Mouse (Mus musculus) left cerebral cortex, adult 2 months (tissue): ENCODE results near the gene Cd37. TPM values are rescaled to one million over a fixed set of nuclear protein-coding genes. Genes with fewer than 3 reads are reported as not detected.
"Not testable (repeated sequence)": the region's sequence is repeated elsewhere in the genome, so short reads cannot be mapped to it uniquely, and the experiment has no call there.

Experiments used
- DNase-seq, 2 experiments: peaks; one replicate each; pipeline ENCODE4 v3.0.0; 2021 to 2022; ENCODE audit warnings: low spot score in 2 of 2, mixed read lengths in 1 of 2; ENCODE audit errors: extremely low spot score in 1 of 2
- H3K27ac ChIP-seq: fragments of 200-600 bp; 2 replicates; pipeline ENCODE4 v1.8.1; 2022
- H3K4me3 ChIP-seq: fragments of 200-600 bp; 2 replicates; pipeline ENCODE4 v1.8.1; 2022
- CTCF ChIP-seq: fragments of 200-600 bp; IDR thresholded peaks from 2 replicates; pipeline ENCODE4 v1.8.1; 2022; ENCODE audit warnings: antibody characterized with exemption, mild to moderate bottlenecking, moderate library complexity
- intact Hi-C: fragments of 180-260 bp; cut with DNase I; formaldehyde crosslinking; loops from one replicate; pipeline ENCODE4 v1.15.1; 2025
- long read RNA-seq, 2 experiments: library from polyadenylated mRNA; stranded (forward); transcript quantifications; one replicate each; pipeline ENCODE4 v2.0.0; 2021; ENCODE audit warnings: borderline mapping rate in 2 of 2
- total RNA-seq, 2 experiments: library from RNA; stranded (reverse); gene quantifications; 2 replicates each; pipeline ENCODE4 v1.2.3; 2021

The Cd37 gene
- total RNA-seq = 1 to 10 TPM; 4.2 to 5.4 TPM
- long read RNA-seq, experiment 1, partial matches to known transcripts = 1 of 2 reads
- long read RNA-seq, experiment 1, other reads (novel, unspliced or antisense) = 1 of 2 reads
- long read RNA-seq, experiment 2, partial matches to known transcripts = 1 of 5 reads
- long read RNA-seq, experiment 2, other reads (novel, unspliced or antisense) = 0 of 5 reads

DNA sequence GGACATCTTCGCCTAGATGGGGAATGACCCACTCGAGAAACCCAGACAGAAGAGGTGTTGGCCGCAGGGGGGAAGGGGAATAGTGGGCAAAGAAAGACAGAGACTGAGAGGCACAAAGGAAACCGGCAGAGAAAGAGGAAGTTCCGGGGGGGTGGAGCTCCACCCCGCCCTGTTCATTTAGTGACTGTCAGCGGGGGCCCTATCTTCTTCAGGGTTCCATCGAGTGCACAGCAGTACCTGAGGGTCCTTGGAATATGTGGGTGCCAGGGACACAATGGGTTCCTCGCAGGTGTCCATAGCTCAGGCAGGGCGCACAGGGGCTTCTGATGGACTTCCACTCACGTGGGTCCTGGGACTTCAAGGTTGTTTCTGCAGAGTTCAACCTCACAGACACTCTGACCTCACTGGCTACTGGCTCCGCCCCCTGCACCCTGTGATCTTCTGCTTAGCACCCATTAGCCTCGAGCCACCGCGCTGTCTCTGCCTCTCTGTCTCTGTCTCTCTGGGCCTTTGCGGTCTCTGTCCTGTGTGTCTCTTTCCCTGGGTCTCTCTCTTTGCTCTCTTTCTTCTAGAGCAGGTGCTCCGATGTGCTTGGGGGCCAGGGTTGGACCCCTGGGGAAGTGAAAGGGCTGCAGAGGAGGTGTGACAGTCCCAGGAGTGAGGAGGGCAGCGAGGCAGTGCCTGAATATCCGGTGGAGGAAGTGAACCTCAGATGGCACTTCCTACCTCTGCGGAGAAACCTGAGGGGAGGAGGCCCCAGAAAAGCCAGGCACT, at the start of gene Cd37:
Cd37 (minus strand) TSS at position 393 of the 774 bp plus-strand sequence.
- no peak within 1 kb of the TSS for H3K4me3 ChIP-seq
- no peak for TF ChIP-seq CTCF
- intact Hi-C loops = no loop called here
- H3K27ac ChIP-seq = no peak within 1 kb of the TSS
- no peak for DNase-seq

DNA sequence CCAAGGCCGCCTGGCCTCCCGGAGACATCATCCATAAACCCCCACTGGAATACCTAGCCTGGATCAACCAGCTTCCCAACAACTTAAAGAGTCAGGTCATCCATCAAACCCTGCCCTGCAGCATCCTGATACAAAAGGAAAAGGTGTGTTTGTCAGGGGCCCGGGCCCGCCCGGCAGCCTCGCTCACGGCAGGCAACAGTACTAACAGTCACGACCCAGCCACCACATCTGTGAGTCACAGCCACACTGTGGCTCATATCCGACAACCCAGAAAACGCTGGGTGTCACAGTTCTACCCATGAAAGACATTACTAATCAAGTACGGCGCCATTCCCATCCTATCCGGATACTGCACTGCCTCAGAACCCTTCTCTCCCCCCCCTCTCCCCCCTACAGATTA, 47.6 kb upstream of the Cd37 start:
- TF ChIP-seq CTCF = no peak
- intact Hi-C loops = no loop called here
- no peak for DNase-seq
- Histone ChIP-seq H3K27ac (no peak overlapping the region), H3K4me3 (no peak overlapping the region)

DNA sequence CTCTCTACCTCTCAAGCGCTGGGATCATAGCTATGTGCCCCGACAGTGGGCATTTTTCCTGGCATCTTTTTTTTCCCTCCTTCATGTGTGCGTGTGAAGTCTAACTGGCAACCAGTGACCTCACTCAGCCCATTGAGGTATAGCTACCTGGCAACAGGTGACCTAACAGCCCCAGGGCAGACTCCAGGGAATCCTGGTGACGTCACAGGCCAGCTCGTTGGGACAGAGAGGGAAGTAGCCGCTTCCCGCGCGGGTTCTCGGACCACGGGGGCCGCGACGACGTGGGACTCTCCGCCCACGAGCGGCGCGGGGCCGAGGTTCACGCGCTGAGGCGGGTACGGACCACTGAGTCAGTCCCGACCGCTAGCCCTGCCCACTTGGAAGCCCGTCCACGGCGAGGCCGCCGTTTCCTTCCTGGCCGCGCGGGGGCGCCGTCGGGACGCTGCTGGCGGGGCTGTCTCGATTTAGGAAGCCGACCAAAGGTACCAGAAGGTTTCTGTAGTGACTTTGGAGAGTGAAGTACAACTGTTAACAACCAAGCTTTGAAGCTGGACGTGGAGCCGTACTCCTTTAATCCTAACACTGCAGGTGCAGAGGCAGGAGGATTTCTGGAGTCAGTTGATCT, 38.3 kb upstream of the Cd37 start, which contains the start of gene Slc6a21:
Slc6a21 (plus strand) TSS at position 378 of the 625 bp plus-strand sequence.
- H3K27ac ChIP-seq = peak within 1 kb of the TSS; percentile 45
- TF ChIP-seq CTCF = peak; percentile 85
- DNase-seq = peak; percentile 70 to 83
- H3K4me3 ChIP-seq = peak within 1 kb of the TSS; percentile 45
- intact Hi-C loops = no loop called here

DNA sequence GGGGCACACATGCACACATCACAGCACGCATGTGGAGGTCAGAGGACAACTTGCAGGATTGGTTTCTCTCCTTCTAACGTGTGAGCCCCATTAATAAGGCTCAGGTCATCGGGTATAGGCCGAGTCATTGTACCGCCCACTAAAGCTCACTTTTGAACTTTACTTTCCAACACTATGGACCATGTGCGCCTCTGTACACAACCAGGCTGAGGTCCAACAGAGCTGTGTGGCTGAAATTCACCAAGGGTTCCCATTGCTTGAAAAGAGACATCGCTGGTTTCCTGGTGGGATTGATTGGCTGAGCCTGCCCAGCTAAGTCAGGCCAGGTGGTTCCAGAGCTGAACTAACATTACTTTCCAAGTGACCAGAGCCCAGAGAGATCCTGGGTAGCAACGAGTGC, 34.8 kb upstream of the Cd37 start:
- no peak overlapping the region for H3K27ac ChIP-seq
- TF ChIP-seq CTCF = no peak
- intact Hi-C loops = no loop called here
- no peak overlapping the region for H3K4me3 ChIP-seq
- DNase-seq = no peak

DNA sequence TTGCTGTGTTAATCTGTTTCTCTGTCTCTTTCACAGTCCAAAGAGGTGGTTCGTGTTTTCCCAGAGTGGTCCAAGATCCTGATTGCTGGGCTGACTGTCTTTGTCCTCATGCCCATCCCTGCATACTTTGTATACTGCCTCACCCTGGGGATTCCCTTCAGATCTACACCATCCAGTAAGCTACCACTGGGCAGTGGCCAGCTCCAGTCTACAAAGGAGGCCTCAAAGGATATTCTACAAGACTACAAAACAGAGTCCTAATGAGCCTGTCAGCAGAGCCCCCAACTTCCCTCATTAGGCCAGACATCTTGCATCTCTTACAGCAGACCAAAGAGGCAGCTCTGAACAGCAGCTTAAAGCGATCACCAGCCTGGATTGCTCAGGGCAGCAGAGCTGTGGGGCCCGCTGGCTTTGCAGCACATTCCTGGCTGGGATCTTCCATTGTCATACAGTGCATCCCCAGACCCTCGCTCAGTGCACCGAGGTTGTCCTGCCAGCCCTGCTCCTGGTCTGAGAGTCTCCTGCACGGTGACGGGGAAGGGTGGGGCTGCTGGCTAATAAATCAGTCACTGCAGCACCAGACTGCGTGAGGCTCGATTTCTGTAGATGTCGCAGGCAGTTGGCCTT, 34.0 kb upstream of the Cd37 start:
- no peak overlapping the region for H3K4me3 ChIP-seq
- DNase-seq = no peak
- intact Hi-C loops = no loop called here
- TF ChIP-seq CTCF = no peak
- no peak overlapping the region for H3K27ac ChIP-seq

DNA sequence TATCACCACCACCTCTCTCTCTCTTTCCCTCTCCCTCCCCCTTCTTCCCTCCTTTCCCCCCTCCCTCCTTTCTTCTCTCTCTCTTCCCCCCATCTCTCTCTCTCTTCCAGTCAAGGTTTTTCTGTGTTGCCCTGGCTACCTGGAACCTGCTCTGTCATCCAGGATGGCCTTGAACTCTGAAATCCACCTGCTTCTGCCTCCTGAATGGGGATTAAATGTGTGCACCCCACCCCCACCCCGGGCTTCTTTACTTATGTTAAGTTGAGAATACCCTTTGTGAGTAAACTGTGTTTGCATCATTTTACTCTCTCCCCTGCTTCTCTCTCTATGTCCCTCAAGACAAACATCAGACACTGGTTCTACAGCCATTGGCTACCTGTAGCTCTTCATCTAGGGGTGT, 26.6 kb upstream of the Cd37 start:
- no peak for DNase-seq
- Histone ChIP-seq H3K4me3 (no peak overlapping the region), H3K27ac (no peak overlapping the region)
- no peak for TF ChIP-seq CTCF
- intact Hi-C loops = no loop called here

DNA sequence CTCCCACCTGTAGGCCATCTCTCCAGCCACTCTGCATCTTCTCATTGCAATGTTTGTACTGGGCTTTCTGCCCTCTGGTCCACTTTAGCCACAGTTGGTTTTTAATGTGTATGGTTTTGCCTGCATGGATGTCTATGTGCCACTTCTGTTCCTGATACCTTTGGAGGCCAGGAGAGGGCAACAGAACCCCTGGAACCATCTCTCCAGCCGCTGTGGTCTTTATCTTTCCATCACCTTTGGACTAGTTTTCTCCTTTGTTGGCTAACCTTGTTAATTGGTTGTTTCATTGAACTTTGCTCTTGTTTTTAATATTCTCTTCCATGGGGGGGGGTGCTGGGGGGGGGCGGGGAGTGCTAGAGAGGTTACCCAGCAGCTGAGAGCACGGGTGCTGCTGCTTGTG, 25.4 kb upstream of the Cd37 start:
- DNase-seq = no peak
- TF ChIP-seq CTCF = no peak; the same call in 1 of the 2 replicates
- Histone ChIP-seq H3K4me3 (no peak overlapping the region), H3K27ac (no peak overlapping the region)
- intact Hi-C loops = no loop called here

DNA sequence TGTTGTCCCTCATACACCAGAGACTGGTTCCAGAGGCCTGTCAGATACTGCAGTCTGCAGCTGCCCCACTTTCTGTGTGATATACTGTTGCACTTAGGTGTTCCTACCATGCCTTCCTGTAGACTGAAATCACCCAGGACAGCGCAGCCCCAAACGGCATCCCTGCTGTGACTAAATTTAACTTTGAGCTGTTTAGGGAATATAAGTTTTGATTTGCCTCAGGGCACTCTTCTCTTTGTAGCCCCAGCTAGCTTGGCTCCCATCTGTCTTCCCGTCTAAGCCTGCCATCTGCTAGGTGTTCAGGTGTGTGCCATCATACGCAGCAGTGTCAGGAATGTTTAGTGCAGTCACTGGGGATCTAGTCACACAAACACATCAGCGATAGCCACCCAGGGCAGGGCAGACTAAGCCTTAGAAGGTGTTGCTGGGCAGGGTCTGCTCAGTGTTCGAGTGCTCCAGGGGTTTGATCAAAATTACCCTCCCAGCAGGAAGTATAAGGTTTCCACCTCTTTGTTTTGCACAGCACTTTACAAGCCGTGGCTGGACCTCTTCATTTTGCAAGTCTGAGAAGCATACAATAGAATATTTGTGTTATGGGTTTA, 24.2 kb upstream of the Cd37 start:
- DNase-seq = no peak
- TF ChIP-seq CTCF = no peak
- no peak overlapping the region for H3K4me3 ChIP-seq
- intact Hi-C loops = no loop called here
- H3K27ac ChIP-seq = 0 out of 2 replicates have a peak overlapping the region, but pooled peaks have one; percentile 51

DNA sequence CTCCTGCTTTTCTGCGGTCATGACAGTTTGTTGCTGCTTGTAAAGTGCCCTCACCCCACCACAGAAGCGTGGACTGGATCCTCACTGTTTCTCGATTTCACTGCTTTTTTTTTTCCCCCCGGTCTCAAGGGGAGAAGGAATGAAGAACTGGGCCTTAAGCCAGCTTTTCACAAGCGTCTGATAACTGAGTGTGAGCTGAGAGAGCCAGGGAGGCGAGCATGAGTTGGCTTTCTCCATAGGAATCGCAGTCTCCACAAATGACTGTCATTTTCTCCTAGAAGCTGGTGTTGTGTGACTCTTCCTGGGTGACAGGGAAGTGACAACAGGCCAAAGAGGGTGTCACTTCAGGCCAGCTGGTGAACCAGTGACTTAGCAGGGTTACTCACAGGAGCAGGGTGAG, 23.4 kb upstream of the Cd37 start:
- intact Hi-C loops = no loop called here
- peak overlapping the region; percentile 51; the same call in 1 of the 2 replicates for H3K27ac ChIP-seq
- TF ChIP-seq CTCF = no peak
- DNase-seq = no peak
- no peak overlapping the region for H3K4me3 ChIP-seq

DNA sequence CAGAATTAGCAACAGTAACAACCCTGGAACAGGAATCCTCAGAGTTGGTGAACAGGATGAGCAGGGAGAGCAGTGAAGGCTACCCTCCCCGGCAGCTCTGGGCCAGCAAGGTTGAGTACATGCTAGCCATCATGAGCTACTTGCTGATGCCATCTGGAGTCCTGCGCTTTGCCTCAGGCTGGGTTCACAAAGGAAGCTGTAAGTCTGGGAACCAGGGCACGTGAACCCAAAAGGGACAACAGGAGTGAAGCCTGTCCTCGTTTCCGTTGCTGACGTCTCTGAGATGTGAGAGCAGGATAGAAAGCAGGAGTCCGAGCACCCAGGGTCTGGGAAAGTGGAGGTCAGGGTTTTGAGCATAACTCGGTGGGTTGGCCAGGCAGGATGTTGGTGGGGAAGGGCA, 20.4 kb upstream of the Cd37 start:
- intact Hi-C loops = no loop called here
- DNase-seq = no peak
- Histone ChIP-seq H3K27ac (no peak overlapping the region), H3K4me3 (no peak overlapping the region)
- no peak for TF ChIP-seq CTCF

DNA sequence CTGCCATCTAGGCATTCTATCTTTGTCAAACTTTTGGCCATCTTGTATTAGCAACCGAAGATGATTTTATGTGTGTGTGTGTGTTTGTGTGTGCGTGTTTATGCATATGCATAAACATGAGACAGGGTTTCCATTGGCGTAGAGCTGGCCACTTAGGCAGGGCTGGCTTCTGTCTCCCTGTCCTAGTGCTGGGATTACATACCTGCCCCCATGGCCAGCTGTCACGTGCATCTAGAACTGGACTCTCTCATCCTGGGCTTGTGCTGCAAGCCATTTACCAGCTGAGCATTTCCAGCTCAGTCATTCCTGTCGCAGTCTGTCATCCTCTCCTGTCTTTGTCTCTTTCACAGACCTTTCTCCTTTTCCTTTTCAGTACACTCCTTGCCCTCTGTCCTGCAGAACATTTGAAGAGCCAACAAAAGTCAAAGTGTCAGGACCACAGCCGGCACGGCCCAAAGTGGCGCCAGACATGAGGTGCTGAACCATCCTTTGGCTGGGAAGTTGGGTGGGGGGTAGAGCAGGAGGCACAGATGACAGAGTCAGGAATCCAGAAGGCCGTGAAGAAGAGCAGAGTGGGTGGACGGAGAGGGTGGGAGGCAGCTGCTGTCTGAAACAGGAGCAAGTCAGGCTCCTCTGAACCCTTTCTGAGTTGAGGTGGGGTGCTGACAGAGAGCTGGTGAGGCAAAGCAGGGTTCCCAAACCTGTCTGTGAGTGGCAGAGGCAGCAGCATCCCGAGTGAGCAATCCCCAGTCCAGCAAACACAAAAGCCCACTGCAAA, 18.3 kb upstream of the Cd37 start:
- intact Hi-C loops = loop anchor here (2.0 kb wide), 1 partner anchor 88 kb away; no protein-coding TSS in a partner anchor
- Histone ChIP-seq H3K27ac (peak overlapping the region; percentile 60), H3K4me3 (no peak overlapping the region)
- peak; percentile 44 to 52 for DNase-seq
- no peak for TF ChIP-seq CTCF

DNA sequence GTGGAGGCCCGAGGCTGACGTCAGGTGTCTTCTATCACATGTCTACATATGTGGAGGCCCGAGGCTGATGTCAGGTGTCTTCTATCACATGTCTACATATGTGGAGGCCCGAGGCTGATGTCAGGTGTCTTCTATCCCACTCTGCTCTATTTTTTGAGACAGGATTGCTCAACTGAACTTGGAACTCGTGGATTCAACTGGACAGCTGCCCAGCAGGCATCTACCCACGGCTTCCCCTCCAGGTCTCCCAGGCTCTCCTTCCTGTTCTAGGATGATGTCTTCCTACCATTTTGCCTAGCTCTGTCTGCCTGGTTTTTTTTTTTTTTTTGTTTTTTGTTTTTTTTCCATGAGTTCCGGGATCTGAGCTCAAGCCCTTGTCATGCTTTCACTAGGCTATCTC, 16.9 kb upstream of the Cd37 start:
- peak in 1 of 2 experiments; percentile 24 for DNase-seq
- not testable (repeated sequence) for H3K27ac ChIP-seq, H3K4me3 ChIP-seq
- intact Hi-C loops = loop anchor here (2.0 kb wide), 1 partner anchor 87 kb away; no protein-coding TSS in a partner anchor
